Mouse (Mus musculus) liver, adult 2 months (tissue): ENCODE measurements around the gene Rab26. TPM values are rescaled to one million over a fixed set of nuclear protein-coding genes. Genes with fewer than 3 reads are reported as not detected.
A peak's percentile ranks its signal among the peaks of the same experiment; 100 is the strongest.

Experiments used
- DNase-seq: peaks from one replicate; pipeline ENCODE4 v3.0.0-alpha.2; 2011; ENCODE audit warnings: low read depth, low spot score; ENCODE audit errors: extremely low read depth
- H3K27ac ChIP-seq: fragments of 200-500 bp; replicated peaks from 2 replicates; pipeline ENCODE4 v1.5.1; 2012; ENCODE audit warnings: low read depth, mild to moderate bottlenecking, control low read depth, inconsistent platforms, low read length; ENCODE audit not compliant: insufficient read depth
- H3K27me3 ChIP-seq: fragments of 200-500 bp; 2 replicates; pipeline ENCODE4 v1.6.1; 2012; ENCODE audit warnings: mild to moderate bottlenecking, moderate library complexity, low read length, inconsistent platforms; ENCODE audit not compliant: control insufficient read depth, insufficient read depth
- H3K36me3 ChIP-seq: fragments of 200-500 bp; 2 replicates; pipeline ENCODE4 v1.6.1; 2012; ENCODE audit warnings: low read length, inconsistent platforms; ENCODE audit not compliant: control insufficient read depth, insufficient read depth
- H3K4me1 ChIP-seq: fragments of 200-500 bp; 2 replicates; pipeline ENCODE4 v1.6.1; 2011; ENCODE audit warnings: low read length; ENCODE audit not compliant: control insufficient read depth, insufficient read depth
- H3K4me3 ChIP-seq: fragments of 200-500 bp; 2 replicates; pipeline ENCODE4 v1.5.1; 2011; ENCODE audit warnings: low read depth, mild to moderate bottlenecking, control low read depth, low read length, moderate library complexity; ENCODE audit not compliant: insufficient read depth
- H3K79me2 ChIP-seq: fragments of 200-500 bp; 2 replicates; pipeline ENCODE4 v1.6.1; 2012; ENCODE audit warnings: inconsistent platforms, mild to moderate bottlenecking, low read length, moderate library complexity; ENCODE audit not compliant: control insufficient read depth, insufficient read depth
- H3K9ac ChIP-seq: fragments of 200-500 bp; 2 replicates; pipeline ENCODE4 v1.6.1; 2012; ENCODE audit warnings: low read depth, mild to moderate bottlenecking, control low read depth, inconsistent platforms, low read length
- CTCF ChIP-seq: fragments of 200-500 bp; IDR thresholded peaks from 2 replicates; pipeline ENCODE4 v1.5.1; 2011; ENCODE audit warnings: low read depth, low read length, control low read depth
- POLR2A ChIP-seq: fragments of 200-500 bp; IDR thresholded peaks from 2 replicates; pipeline ENCODE4 v1.6.1; 2011; ENCODE audit warnings: low read length, control low read depth; ENCODE audit not compliant: insufficient read depth; ENCODE audit errors: extremely low read depth
- WGBS: fragments of 180-500 bp; shearing (Covaris S2); methylation state at CpG from one replicate; pipeline ENCODE4 v1.1.7; 2018; 5-methylcytosine and 5-hydroxymethylcytosine counted together
- polyA plus RNA-seq: library from polyadenylated mRNA; depleted of rRNA; stranded (reverse); fragments of >200 nt; gene quantifications from 2 replicates; pipeline ENCODE4 v1.2.3, GENCODE M21; 2012
- total RNA-seq: library from RNA; depleted of rRNA; stranded (reverse); fragments of >200 nt; gene quantifications from 2 replicates; pipeline ENCODE4 v1.2.3, GENCODE M21; 2014

Gene Rab26
- total and polyA plus RNA-seq, 2 experiments, result 0.37 to 0.40 TPM

GRCm38 (mm10) chr17:24529007-24529451 is 5.0 kb downstream of the Rab26 start:
- no peak overlapping the region for H3K27ac ChIP-seq
- TF ChIP-seq CTCF (peak; percentile 86), POLR2A (no peak)
- peak; percentile 52 for DNase-seq
- peak overlapping the region; percentile 70 for H3K9ac ChIP-seq
- peaks cover 19% of the 10 kb centered on the region for H3K4me1 ChIP-seq
- 6% methylated on average over 4 of the region's 4 CpGs for WGBS
- H3K36me3 ChIP-seq, result no peaks in the 10 kb centered on the region
- H3K27me3 ChIP-seq, result no peaks in the 10 kb centered on the region
- H3K4me3 ChIP-seq, result peak overlapping the region; percentile 53
- peaks cover 25% of the 10 kb centered on the region; the same call in 1 of the 2 replicates for H3K79me2 ChIP-seq

DNA sequence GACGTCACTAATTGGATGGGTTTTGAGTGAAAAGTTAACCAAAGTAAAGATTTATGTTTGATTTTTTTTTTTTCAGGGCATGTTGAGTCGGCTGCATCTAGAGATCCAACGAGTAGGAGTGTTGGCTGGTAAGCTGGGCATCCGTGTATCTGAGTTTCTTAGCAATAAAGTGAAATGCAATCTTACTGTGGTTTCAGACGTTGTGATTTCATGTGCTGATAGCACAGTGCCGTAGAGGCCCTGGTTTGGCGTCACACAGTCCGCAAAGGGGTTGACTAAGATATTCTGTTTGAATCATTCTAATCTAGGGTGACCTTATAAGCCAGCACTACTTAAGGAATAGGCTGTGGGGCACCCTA is 5.5 kb downstream of the Rab26 start:
- peak overlapping the region; percentile 70 for H3K9ac ChIP-seq
- H3K79me2 ChIP-seq, result peaks cover 25% of the 10 kb centered on the region; the same call in 1 of the 2 replicates
- no peak for DNase-seq
- under 1% methylated on average over 8 of the region's 8 CpGs for WGBS
- no peaks in the 10 kb centered on the region for H3K27me3 ChIP-seq
- H3K27ac ChIP-seq, result peak overlapping the region; percentile 27
- H3K36me3 ChIP-seq, result no peaks in the 10 kb centered on the region
- H3K4me3 ChIP-seq, result peak overlapping the region; percentile 53
- peaks cover 19% of the 10 kb centered on the region for H3K4me1 ChIP-seq
- TF ChIP-seq POLR2A (no peak), CTCF (no peak)

GRCm38 (mm10) chr17:24527723-24528559 is 6.1 kb downstream of the Rab26 start, which contains the start of gene Traf7:
Gene Traf7 (minus strand): TSS chr17:24527938.
- H3K9ac ChIP-seq, result peak within 1 kb of the TSS; percentile 79
- no peak for TF ChIP-seq CTCF
- peak; percentile 77; the same call in 1 of the 2 replicates for TF ChIP-seq POLR2A
- H3K27ac ChIP-seq, result peak within 1 kb of the TSS; percentile 27
- H3K4me1 ChIP-seq, result peaks cover 15% of the 10 kb centered on the region
- H3K4me3 ChIP-seq, result peak within 1 kb of the TSS; percentile 75
- under 1% methylated on average over 40 of the region's 40 CpGs for WGBS
- no peaks in the 10 kb centered on the region for H3K27me3 ChIP-seq
- H3K36me3 ChIP-seq, result no peaks in the 10 kb centered on the region
- DNase-seq, result peak; percentile 100
- H3K79me2 ChIP-seq, result peaks cover 29% of the 10 kb centered on the region; the same call in 1 of the 2 replicates

- Histone ChIP-seq H3K27ac (peak overlapping the region; percentile 18), H3K4me3 (peak overlapping the region; percentile 75), H3K9ac (peak overlapping the region; percentile 79), H3K4me1 (peaks cover 15% of the 10 kb centered on the region), H3K36me3 (no peaks in the 10 kb centered on the region), H3K27me3 (no peaks in the 10 kb centered on the region), H3K79me2 (peaks cover 32% of the 10 kb centered on the region; the same call in 1 of the 2 replicates)
- no peak for TF ChIP-seq POLR2A
- TF ChIP-seq CTCF, result no peak
- no peak for DNase-seq
- 0% methylated on average over 19 of the region's 19 CpGs for WGBS
Measured at GRCm38 (mm10) chr17:24527315-24527714, 6.7 kb downstream of the Rab26 start.

DNA sequence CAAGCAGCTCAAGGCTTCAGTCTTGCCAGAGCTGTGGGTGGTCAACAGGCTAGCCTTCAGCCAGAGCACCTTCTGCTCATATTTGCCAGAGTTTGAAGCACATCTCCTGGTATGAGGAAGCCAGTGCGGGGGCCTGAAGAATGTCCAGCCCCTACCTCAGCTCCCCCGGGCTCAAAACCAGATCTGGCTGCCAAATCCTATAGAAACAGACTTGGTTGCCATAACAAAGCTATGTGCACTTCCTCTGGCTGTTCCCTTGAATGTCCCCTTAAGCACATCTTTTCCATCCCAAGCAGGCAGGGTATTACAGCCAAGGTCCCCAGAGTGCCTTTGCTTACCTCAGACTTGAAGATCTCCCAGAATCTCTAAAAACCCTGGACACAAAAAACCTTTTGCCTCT is 9.3 kb downstream of the Rab26 start:
- H3K4me3 ChIP-seq, result no peak overlapping the region
- H3K9ac ChIP-seq, result no peak overlapping the region
- TF ChIP-seq POLR2A, result no peak
- TF ChIP-seq CTCF, result no peak
- no peak overlapping the region for H3K27ac ChIP-seq
- no peaks in the 10 kb centered on the region for H3K36me3 ChIP-seq
- DNase-seq, result no peak
- peaks cover 14% of the 10 kb centered on the region for H3K4me1 ChIP-seq
- WGBS, result 74% methylated on average over 2 of the region's 2 CpGs
- H3K79me2 ChIP-seq, result peaks cover 39% of the 10 kb centered on the region
- H3K27me3 ChIP-seq, result no peaks in the 10 kb centered on the region

- TF ChIP-seq POLR2A (no peak), CTCF (no peak)
- peaks cover 7% of the 10 kb centered on the region for H3K36me3 ChIP-seq
- H3K4me3 ChIP-seq, result no peak overlapping the region
- DNase-seq, result no peak
- H3K79me2 ChIP-seq, result peaks cover 23% of the 10 kb centered on the region
- WGBS, result 87% methylated on average over 4 of the region's 4 CpGs
- H3K27ac ChIP-seq, result no peak overlapping the region
- no peak overlapping the region for H3K9ac ChIP-seq
- H3K4me1 ChIP-seq, result no peaks in the 10 kb centered on the region
- H3K27me3 ChIP-seq, result no peaks in the 10 kb centered on the region
Measured at GRCm38 (mm10) chr17:24520450-24520849, 13.6 kb downstream of the Rab26 start.
